Mouse (Mus musculus) liver, embryonic 12.5 days (tissue): ENCODE results near the gene Mas1. TPM values are rescaled to one million over a fixed set of nuclear protein-coding genes. Genes with fewer than 3 reads are reported as not detected.
A peak's percentile ranks its signal among the peaks of the same experiment; 100 is the strongest.
"Not testable (repeated sequence)": the region's sequence is repeated elsewhere in the genome, so short reads cannot be mapped to it uniquely, and the experiment has no call there.

ENCODE experiments used
- ATAC-seq: fragments of 200-750 bp; cut with Nextera tagmentation; 2 replicates; pipeline ENCODE4 v1.8.0; 2017; ENCODE audit warnings: moderate number of reproducible peaks, mild to moderate bottlenecking, moderate library complexity
- H3K27ac ChIP-seq: fragments of 300-500 bp; sonication (generic); 2 replicates; pipeline ENCODE4 v1.5.1; 2016; ENCODE audit warnings: mild to moderate bottlenecking
- H3K27me3 ChIP-seq: fragments of 300-500 bp; sonication (generic); replicated peaks from 2 replicates; pipeline ENCODE4 v1.6.1; 2016; ENCODE audit warnings: mild to moderate bottlenecking, moderate library complexity
- H3K36me3 ChIP-seq: fragments of 300-500 bp; sonication (generic); 2 replicates; pipeline ENCODE4 v1.6.1; 2016; ENCODE audit warnings: mild to moderate bottlenecking, moderate library complexity
- H3K4me1 ChIP-seq: fragments of 300-500 bp; sonication (generic); 2 replicates; pipeline ENCODE4 v1.6.1; 2016
- H3K4me2 ChIP-seq: fragments of 300-500 bp; sonication (generic); 2 replicates; pipeline ENCODE4 v1.6.1; 2016; ENCODE audit warnings: mild to moderate bottlenecking, moderate library complexity
- H3K4me3 ChIP-seq: fragments of 300-500 bp; sonication (generic); 2 replicates; pipeline ENCODE4 v1.5.1; 2016; ENCODE audit warnings: mild to moderate bottlenecking, moderate library complexity
- H3K9ac ChIP-seq: fragments of 300-500 bp; sonication (generic); 2 replicates; pipeline ENCODE4 v1.6.1; 2016; ENCODE audit warnings: mild to moderate bottlenecking, moderate library complexity
- H3K9me3 ChIP-seq: fragments of 300-500 bp; sonication (generic); replicated peaks from 2 replicates; pipeline ENCODE4 v1.6.1; 2016; ENCODE audit warnings: mild to moderate bottlenecking, moderate library complexity
- WGBS: fragments of 180-500 bp; shearing (Covaris S2); methylation state at CpG from one replicate; pipeline ENCODE4 v1.1.7; 2016; ENCODE audit not compliant: insufficient replicate concordance; 5-methylcytosine and 5-hydroxymethylcytosine counted together
- polyA plus RNA-seq: library from polyadenylated mRNA; unstranded; fragments of >200 nt; fragmentation: Nextera tagmentation; extraction: Ambion mirVana; gene quantifications from 2 replicates; pipeline ENCODE4 v1.2.1, GENCODE M21; 2016

The Mas1 gene
- polyA plus RNA-seq, 1 experiment from 2014 or later, result 0.12 TPM

DNA sequence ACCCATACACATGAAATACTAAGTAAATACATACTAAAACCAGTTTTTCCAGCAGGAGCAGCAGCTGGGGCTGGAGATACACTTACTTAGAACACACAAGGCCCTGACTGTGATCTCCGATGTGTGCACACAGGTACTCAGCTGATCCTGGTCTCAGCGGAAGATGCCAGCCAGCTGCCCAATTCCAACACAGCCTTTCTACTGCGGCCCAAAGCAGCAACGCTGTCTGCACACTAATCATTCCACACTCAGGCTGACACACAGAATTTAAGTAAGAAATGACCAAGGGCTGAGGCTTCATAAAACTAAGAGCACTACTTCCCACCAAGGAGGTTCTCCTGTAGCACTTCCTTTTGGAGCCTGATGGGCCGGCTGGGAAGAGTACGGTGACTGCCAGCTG, 34.3 kb upstream of the Mas1 start:
- Histone ChIP-seq H3K4me3 (no peak overlapping the region), H3K9me3 (no peaks in the 10 kb centered on the region), H3K4me2 (no peak overlapping the region), H3K9ac (no peak overlapping the region), H3K27ac (no peak overlapping the region), H3K36me3 (peaks cover 75% of the 10 kb centered on the region), H3K4me1 (no peaks in the 10 kb centered on the region), H3K27me3 (no peaks in the 10 kb centered on the region)
- no peak for ATAC-seq
- 85% methylated on average over 6 of the region's 6 CpGs for WGBS

DNA sequence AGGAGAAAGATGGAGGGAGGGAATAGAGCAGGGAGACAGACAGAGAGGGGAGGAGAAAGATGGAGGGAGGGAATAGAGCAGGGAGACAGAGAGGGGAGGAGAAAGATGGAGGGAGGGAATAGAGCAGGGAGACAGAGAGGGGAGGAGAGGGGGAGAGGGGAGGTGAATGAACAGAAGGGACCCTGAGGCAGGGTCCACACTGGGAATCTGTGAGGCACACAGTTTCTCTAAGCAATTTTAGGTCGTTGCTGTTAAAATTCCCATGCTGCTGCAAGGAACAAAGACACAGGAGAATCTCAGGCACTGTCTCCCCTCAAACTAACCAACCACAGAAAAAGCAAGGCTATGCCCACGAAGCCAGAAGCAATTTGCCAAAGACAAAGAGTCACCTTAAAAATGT, 30.7 kb upstream of the Mas1 start:
- not testable (repeated sequence) for H3K4me2 ChIP-seq, H3K9me3 ChIP-seq, H3K27ac ChIP-seq, H3K9ac ChIP-seq, H3K4me1 ChIP-seq, H3K27me3 ChIP-seq, ATAC-seq, H3K4me3 ChIP-seq
- peaks cover 69% of the 10 kb centered on the region for H3K36me3 ChIP-seq
- WGBS, result 49% methylated on average over 2 of the region's 2 CpGs

DNA sequence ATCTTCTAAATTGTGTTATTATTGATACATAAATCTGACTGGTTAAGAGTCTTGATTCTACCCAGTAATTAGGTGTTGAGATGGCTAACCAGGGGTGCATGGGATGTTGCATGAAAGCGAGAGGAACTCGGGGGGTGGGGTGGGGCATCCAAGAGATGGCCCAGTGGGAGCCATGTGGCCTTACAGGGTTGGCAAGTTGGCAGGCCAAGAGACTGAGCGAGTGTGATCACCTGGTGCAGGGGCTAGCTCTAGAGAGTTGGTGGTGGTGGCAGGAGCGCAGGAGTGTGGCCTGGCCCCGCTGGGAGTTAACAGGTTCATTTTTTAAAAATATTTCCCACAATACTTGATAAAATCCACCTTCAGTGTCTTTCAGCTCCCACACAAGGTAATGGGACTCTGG, 29.7 kb upstream of the Mas1 start:
- H3K4me3 ChIP-seq, result no peak overlapping the region
- H3K4me2 ChIP-seq, result no peak overlapping the region
- H3K36me3 ChIP-seq, result peaks cover 60% of the 10 kb centered on the region
- no peak for ATAC-seq
- no peaks in the 10 kb centered on the region for H3K27me3 ChIP-seq
- no peaks in the 10 kb centered on the region for H3K4me1 ChIP-seq
- H3K9me3 ChIP-seq, result no peaks in the 10 kb centered on the region
- no peak overlapping the region for H3K9ac ChIP-seq
- WGBS, result 83% methylated on average over 5 of the region's 5 CpGs
- H3K27ac ChIP-seq, result no peak overlapping the region

DNA sequence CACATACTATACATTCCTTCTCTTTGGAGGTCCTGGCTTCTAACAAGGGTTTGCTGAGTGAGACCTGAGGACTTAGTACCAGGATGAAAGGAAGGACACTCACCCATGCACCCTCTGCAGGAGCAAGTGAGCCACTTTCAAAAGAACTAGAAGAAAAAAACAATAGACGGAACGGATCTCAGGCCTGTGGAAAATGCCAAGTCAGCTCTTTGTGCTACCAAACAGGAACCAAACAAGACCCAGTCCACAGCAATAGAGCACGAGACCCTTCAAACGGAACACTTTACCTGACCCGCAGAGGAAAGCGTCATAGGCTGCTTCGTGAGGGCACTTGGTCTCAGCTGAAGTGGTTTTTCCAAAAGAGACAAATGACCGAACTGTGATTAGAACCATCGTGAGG, 24.1 kb upstream of the Mas1 start:
- Histone ChIP-seq H3K36me3 (peaks cover 36% of the 10 kb centered on the region), H3K4me2 (no peak overlapping the region), H3K27ac (no peak overlapping the region), H3K4me1 (no peaks in the 10 kb centered on the region), H3K27me3 (no peaks in the 10 kb centered on the region), H3K9ac (no peak overlapping the region), H3K9me3 (no peaks in the 10 kb centered on the region), H3K4me3 (no peak overlapping the region)
- ATAC-seq, result no peak
- WGBS, result 84% methylated on average over 9 of the region's 9 CpGs

DNA sequence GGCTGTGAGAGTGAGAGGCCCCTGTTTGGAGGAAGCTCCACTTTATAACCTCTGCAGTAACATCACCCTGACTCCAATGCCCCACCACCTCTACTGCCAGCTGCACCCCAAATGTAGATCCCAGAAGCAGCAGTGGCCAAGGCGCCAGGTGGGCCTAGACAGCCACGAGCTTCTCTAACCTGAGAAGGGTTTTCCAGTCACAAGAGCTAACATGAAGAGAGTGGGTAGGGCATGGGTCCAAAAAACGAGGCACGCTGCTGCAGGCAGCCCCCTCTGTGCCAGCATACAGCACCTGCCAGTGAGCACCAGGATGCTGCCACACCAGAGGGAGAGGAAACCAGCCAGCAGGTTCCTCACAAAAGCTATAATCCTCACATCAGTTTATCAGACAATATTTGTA, 23.1 kb upstream of the Mas1 start:
- no peak overlapping the region for H3K4me3 ChIP-seq
- no peaks in the 10 kb centered on the region for H3K4me1 ChIP-seq
- peaks cover 27% of the 10 kb centered on the region for H3K36me3 ChIP-seq
- 70% methylated on average over 4 of the region's 4 CpGs for WGBS
- H3K4me2 ChIP-seq, result no peak overlapping the region
- no peaks in the 10 kb centered on the region for H3K27me3 ChIP-seq
- no peak overlapping the region for H3K27ac ChIP-seq
- no peaks in the 10 kb centered on the region for H3K9me3 ChIP-seq
- ATAC-seq, result no peak
- no peak overlapping the region for H3K9ac ChIP-seq

DNA sequence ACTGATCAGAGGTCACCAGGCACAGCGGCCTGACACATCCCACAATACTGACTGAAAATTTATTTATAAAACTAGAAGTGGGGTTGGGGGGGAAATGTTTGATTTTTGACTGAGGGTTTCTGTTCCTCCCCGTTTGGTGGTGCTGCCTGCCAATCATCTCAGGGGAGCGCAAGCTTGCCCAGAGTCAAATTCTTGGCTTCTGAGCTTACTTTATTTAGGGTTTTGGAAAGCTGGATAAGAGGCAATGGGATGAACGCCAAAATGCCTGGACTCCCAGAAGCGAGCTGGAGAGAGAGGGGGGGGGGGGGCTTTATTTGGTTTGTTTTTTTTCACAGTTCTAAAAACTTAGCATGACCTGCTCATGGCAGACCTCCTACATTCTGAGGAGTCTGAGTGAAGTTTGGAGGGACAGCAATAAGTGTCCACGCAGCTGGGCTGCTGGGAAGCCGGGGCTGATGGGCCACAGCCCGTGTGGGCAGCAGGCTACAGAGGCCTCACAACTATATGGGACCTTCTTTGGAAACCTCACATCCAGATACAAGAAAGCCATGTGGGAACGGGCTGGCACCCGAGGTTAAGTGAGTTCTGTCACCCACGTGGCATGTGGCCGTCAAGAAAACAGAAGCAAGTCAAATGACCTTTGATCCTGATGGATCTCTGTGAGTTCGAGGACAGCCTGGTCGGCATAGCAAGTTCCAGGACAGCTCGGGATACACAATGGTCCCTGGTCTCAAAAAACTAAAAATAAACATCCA, 19.3 kb upstream of the Mas1 start:
- no peak for ATAC-seq
- Histone ChIP-seq H3K36me3 (peaks cover 15% of the 10 kb centered on the region), H3K9me3 (no peaks in the 10 kb centered on the region), H3K27ac (no peak overlapping the region), H3K4me3 (no peak overlapping the region), H3K4me2 (no peak overlapping the region), H3K27me3 (no peaks in the 10 kb centered on the region), H3K4me1 (no peaks in the 10 kb centered on the region), H3K9ac (no peak overlapping the region)
- WGBS, result 75% methylated on average over 15 of the region's 15 CpGs

DNA sequence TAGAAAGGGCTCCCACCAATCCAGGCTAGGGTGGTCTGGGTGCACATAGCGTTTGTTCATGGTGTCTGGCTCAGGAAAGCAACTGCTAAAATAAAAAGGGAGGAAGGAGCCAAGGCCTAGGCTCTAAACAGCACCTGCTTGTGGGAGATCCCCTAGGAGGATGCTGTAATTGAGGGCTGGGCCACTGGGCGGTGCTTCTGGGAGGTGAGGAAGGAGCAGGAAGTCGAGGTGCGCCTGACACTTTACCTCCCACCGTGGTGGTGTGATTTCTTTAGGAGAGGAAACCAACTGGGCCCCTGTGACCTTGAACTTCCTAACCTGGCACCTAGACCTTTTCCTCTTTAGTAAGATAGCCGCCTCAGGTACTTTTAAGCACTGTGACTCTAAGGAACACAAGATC, 18.7 kb upstream of the Mas1 start:
- Histone ChIP-seq H3K9ac (no peak overlapping the region), H3K9me3 (no peaks in the 10 kb centered on the region), H3K4me3 (no peak overlapping the region), H3K27ac (no peak overlapping the region), H3K36me3 (peaks cover 13% of the 10 kb centered on the region), H3K4me2 (no peak overlapping the region), H3K27me3 (no peaks in the 10 kb centered on the region), H3K4me1 (no peaks in the 10 kb centered on the region)
- ATAC-seq, result no peak
- WGBS, result 37% methylated on average over 6 of the region's 6 CpGs

DNA sequence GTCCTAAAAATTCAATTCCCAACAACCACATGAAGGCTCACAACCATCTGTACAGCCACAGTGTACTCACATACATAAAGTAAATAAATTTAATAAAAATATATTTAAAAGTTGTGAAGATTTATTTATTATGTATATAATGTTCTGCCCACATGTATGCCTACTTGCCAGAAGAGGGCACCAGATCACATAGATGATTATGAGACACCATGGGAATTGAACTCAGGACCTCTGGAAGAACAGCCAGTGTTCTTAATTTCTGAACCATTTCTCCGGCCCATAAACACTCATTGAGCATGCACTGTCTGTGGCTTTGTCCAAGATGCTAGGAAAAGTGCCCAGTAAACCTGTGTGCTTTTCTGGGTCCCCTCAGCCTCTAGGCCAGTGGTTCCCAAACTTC, 13.3 kb upstream of the Mas1 start:
- Histone ChIP-seq H3K27me3 (peaks cover 9% of the 10 kb centered on the region; the same call in 1 of the 2 replicates), H3K4me1 (0 out of 2 replicates have a peak, but pooled peaks cover 5% of the 10 kb centered on the region), H3K9ac (no peak overlapping the region), H3K4me2 (no peak overlapping the region), H3K4me3 (no peak overlapping the region), H3K27ac (no peak overlapping the region), H3K9me3 (no peaks in the 10 kb centered on the region), H3K36me3 (no peaks in the 10 kb centered on the region)
- ATAC-seq, result no peak
- 58% methylated on average over 1 of the region's 1 CpGs for WGBS

DNA sequence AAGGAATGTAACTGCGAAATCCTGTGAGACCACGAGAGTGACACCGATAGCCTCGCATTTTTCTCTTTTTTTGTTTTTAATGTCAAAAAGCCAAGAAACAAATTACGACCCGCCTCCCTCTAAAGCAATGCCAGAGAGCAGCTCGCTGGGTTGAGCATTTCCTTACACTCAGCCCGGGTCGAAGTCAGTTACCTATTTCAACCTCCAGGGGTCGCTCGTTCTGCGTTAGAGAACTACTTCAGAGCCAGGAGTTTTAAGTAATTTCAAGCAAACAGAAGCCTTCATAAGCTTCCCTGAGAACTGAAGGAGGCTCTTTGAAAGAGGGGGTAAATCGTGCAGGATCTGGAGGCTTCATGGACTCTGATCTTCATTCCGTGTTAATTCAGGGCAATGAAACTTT, 12.2 kb upstream of the Mas1 start:
- 3% methylated on average over 14 of the region's 14 CpGs for WGBS
- Histone ChIP-seq H3K27me3 (peaks cover 9% of the 10 kb centered on the region; the same call in 1 of the 2 replicates), H3K9ac (peak overlapping the region; percentile 22; the same call in 1 of the 2 replicates), H3K4me3 (no peak overlapping the region), H3K4me2 (peak overlapping the region; percentile 42), H3K9me3 (no peaks in the 10 kb centered on the region), H3K27ac (no peak overlapping the region), H3K4me1 (0 out of 2 replicates have a peak, but pooled peaks cover 5% of the 10 kb centered on the region), H3K36me3 (no peaks in the 10 kb centered on the region)
- ATAC-seq, result peak; percentile 67

DNA sequence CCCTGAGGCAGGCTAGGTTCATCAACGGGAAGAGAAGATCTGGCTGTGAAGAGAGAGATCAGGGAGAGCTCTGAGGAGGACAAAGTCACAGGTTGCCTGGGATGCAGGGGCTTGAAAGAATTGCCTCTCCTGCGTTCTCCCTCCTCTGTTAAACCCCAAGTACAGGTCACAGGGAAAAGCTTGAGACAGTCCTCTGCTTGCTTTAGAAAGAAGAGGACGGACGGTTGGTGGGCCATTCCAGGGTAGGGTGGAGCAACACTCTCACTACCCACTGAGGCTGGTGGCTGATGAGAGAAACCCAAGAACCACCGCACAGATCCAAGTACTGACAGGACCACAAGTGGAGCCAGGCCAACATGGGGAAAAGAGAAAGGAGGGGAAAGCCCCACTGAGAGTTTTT, 7.8 kb upstream of the Mas1 start, which contains the start of gene Mrgprh:
Gene Mrgprh (plus strand): TSS at position 301 of the 400 bp plus-strand sequence.
- Histone ChIP-seq H3K9me3 (no peaks in the 10 kb centered on the region), H3K36me3 (no peaks in the 10 kb centered on the region), H3K27me3 (peaks cover 37% of the 10 kb centered on the region), H3K9ac (no peak within 1 kb of the TSS), H3K27ac (no peak within 1 kb of the TSS), H3K4me3 (no peak within 1 kb of the TSS), H3K4me2 (no peak within 1 kb of the TSS), H3K4me1 (0 out of 2 replicates have a peak, but pooled peaks cover 5% of the 10 kb centered on the region)
- no peak for ATAC-seq
- 42% methylated on average over 5 of the region's 5 CpGs for WGBS

DNA sequence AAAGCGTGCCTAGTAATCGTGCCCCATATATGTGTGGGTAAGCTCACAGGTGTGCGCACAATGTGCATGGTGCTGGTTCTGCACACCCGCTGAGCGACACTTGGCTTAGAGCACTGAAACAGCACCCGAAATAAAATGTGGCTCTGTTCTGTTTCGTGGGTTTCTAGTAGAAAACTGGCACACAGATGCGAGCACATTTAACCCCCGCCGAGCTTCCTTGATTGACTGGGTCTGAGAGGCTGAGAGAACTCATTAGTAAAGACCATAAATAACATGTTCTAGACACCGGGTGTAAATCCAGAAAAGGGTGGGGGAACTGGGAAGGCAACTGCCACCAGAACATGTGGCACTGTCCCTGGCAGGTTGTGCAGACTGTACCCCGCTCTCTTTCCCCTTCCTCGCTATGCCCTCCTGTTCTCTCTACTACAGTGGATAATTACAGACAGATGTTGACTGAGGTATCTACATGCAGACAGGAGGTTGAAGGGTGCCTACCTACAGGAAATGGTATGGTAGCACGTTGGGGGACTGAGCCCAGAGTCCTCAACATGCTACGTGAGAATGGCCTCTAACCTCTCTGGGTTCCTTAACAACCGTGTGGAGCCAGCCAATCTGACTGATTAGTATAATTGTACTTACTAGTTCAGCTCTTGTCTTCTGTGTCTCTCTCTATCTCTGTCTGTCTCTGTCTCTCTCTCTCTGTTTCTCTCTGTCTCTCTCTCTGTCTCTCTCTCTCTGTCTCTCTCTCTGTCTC, 4.5 kb upstream of the Mas1 start:
- H3K4me3 ChIP-seq, result no peak overlapping the region
- WGBS, result 59% methylated on average over 16 of the region's 16 CpGs
- H3K27me3 ChIP-seq, result peaks cover 57% of the 10 kb centered on the region
- no peak overlapping the region for H3K4me2 ChIP-seq
- H3K36me3 ChIP-seq, result no peaks in the 10 kb centered on the region
- no peaks in the 10 kb centered on the region for H3K9me3 ChIP-seq
- H3K27ac ChIP-seq, result no peak overlapping the region
- no peaks in the 10 kb centered on the region for H3K4me1 ChIP-seq
- ATAC-seq, result no peak
- no peak overlapping the region for H3K9ac ChIP-seq

DNA sequence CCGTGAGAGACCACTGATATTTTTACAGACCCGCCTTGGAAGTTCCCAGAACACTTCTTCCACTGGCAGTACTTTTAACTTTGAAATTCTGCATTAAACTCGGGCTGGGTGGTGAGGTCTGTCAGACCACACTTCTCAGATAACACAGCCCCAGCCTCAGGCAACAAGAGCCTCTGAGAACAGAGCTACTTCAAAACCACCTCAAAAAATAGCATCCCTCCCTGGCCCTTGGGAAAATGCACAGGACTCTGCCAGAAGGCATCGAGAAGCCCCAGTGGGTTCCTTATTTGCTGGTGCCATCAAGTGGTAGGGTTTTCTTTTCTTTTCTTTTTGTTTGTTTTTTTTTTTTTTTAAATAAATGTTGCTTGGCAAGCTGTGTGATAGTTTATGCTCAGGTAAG, 697 bp upstream of the Mas1 start:
- no peak overlapping the region for H3K9ac ChIP-seq
- H3K4me1 ChIP-seq, result no peaks in the 10 kb centered on the region
- H3K27me3 ChIP-seq, result peaks cover 56% of the 10 kb centered on the region
- H3K36me3 ChIP-seq, result no peaks in the 10 kb centered on the region
- H3K4me2 ChIP-seq, result no peak overlapping the region
- H3K27ac ChIP-seq, result no peak overlapping the region
- H3K9me3 ChIP-seq, result no peaks in the 10 kb centered on the region
- no peak for ATAC-seq
- H3K4me3 ChIP-seq, result no peak overlapping the region
- WGBS, result 17% methylated on average over 4 of the region's 4 CpGs
